Mouse (Mus musculus) cerebellum, adult 2 months (tissue): ENCODE measurements around the gene Sel1l3. TPM values are rescaled to one million over a fixed set of nuclear protein-coding genes. Genes with fewer than 3 reads are reported as not detected.

ENCODE experiments used
- DNase-seq, 2 experiments: peaks; one replicate each; pipeline ENCODE4 v3.0.0; 2021
- H3K27ac ChIP-seq: fragments of 200-500 bp; 2 replicates; pipeline ENCODE4 v1.5.1; 2012; ENCODE audit warnings: low read length, control low read depth, inconsistent platforms; ENCODE audit not compliant: insufficient read depth
- H3K27me3 ChIP-seq: fragments of 200-500 bp; 2 replicates; pipeline ENCODE4 v1.6.1; 2012; ENCODE audit warnings: inconsistent platforms, mild to moderate bottlenecking, low read length, moderate library complexity; ENCODE audit not compliant: control insufficient read depth, insufficient read depth
- H3K4me1 ChIP-seq: fragments of 200-500 bp; 2 replicates; pipeline ENCODE4 v1.6.1; 2011; ENCODE audit warnings: low read length; ENCODE audit not compliant: control insufficient read depth, insufficient read depth
- H3K4me3 ChIP-seq: fragments of 200-500 bp; replicated peaks from 2 replicates; pipeline ENCODE3; 2011; ENCODE audit warnings: mild to moderate bottlenecking, low read depth, low read length, control low read depth; ENCODE audit not compliant: insufficient read depth
- CTCF ChIP-seq: fragments of 200-500 bp; IDR thresholded peaks from 2 replicates; pipeline ENCODE4 v1.5.1; 2011; ENCODE audit warnings: low read depth, mild to moderate bottlenecking, control low read depth, low read length, moderate library complexity, borderline replicate concordance; ENCODE audit not compliant: insufficient read depth
- POLR2A ChIP-seq: fragments of 200-500 bp; IDR thresholded peaks from 2 replicates; pipeline ENCODE4 v1.6.1; 2011; ENCODE audit warnings: low read length, control low read depth, borderline replicate concordance; ENCODE audit not compliant: insufficient read depth
- WGBS: fragments of 180-500 bp; shearing (Covaris S2); methylation state at CpG from one replicate; pipeline ENCODE4 v1.1.7; 2018; 5-methylcytosine and 5-hydroxymethylcytosine counted together
- polyA plus RNA-seq: library from polyadenylated mRNA; depleted of rRNA; stranded (reverse); fragments of >200 nt; gene quantifications from 2 replicates; pipeline ENCODE4 v1.2.3, GENCODE M21; 2012

Sel1l3 gene
- polyA plus RNA-seq, 1 experiment, result 70.8 TPM

GRCm38 (mm10) chr5:53211241-53211640 is 2.5 kb downstream of the Sel1l3 start:
- Histone ChIP-seq H3K4me3 (peak overlapping the region; percentile 65), H3K4me1 (peaks cover 31% of the 10 kb centered on the region), H3K27me3 (no peaks in the 10 kb centered on the region), H3K27ac (peak overlapping the region; percentile 57; the same call in 1 of the 2 replicates)
- TF ChIP-seq POLR2A (no peak), CTCF (no peak)
- WGBS, result 15% methylated on average over 6 of the region's 6 CpGs
- DNase-seq, result peak; percentile 54 to 67

DNA sequence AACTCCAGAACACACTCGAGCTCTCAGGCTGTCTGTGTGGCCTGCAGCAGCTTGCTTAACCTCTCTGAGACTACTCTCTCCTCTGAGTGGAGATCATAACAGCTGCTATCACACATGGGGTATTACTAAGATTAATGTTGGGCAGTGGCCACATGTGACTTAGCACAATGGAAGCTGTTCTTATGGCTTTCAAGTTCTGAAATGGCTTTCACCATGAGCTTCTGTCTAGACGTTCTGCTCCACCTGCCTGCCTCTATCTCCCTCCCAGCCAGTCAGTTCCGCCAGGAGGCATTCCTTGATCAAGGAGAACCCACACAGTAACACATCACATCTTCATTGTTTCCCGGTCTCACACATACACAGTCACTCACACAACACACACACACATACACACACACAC is 3.2 kb downstream of the Sel1l3 start:
- 17% methylated on average over 4 of the region's 4 CpGs for WGBS
- Histone ChIP-seq H3K27ac (peak overlapping the region; percentile 57), H3K4me3 (peak overlapping the region; percentile 54), H3K4me1 (peaks cover 33% of the 10 kb centered on the region), H3K27me3 (no peaks in the 10 kb centered on the region)
- TF ChIP-seq POLR2A (no peak), CTCF (no peak)
- DNase-seq, result peak; percentile 46 to 54

GRCm38 (mm10) chr5:53209773-53210172 is 4.0 kb downstream of the Sel1l3 start:
- Histone ChIP-seq H3K4me3 (peak overlapping the region; percentile 54), H3K27ac (peak overlapping the region; percentile 57), H3K4me1 (peaks cover 36% of the 10 kb centered on the region), H3K27me3 (no peaks in the 10 kb centered on the region)
- DNase-seq, result peak; percentile 42 to 52
- whole genome bisulfite sequencing, result 10% methylated on average over 7 of the region's 7 CpGs
- TF ChIP-seq CTCF (no peak), POLR2A (no peak)

GRCm38 (mm10) chr5:53208731-53209130 is 5.0 kb downstream of the Sel1l3 start:
- Histone ChIP-seq H3K4me1 (peaks cover 36% of the 10 kb centered on the region), H3K4me3 (peak overlapping the region; percentile 35), H3K27me3 (no peaks in the 10 kb centered on the region), H3K27ac (peak overlapping the region; percentile 20; the same call in 1 of the 2 replicates)
- 31% methylated on average over 1 of the region's 1 CpGs for WGBS
- DNase-seq, result peak; percentile 53 to 77
- TF ChIP-seq CTCF (no peak), POLR2A (no peak)

DNA sequence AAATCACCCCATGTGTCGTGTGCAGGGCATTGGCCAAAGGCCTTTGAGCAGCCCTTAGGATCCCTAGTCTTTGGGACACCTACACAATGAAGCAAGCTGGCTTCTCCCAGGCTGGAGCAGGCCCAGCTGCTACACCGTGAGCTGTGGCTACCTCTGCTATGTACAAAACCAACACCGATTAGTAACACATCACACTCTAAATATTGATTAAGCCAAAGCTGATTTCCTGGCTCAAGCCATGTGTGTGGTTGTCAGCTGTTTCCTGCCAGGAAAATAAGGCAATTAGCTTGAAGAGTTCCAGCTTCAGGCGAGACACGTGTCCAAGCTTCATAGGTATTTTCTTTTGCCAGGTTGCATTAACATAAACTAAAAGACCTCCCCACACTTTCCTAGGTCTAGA is 7.2 kb downstream of the Sel1l3 start:
- 39% methylated on average over 5 of the region's 5 CpGs for WGBS
- TF ChIP-seq POLR2A (no peak), CTCF (no peak)
- Histone ChIP-seq H3K4me1 (peaks cover 49% of the 10 kb centered on the region), H3K27me3 (no peaks in the 10 kb centered on the region), H3K27ac (no peak overlapping the region), H3K4me3 (no peak overlapping the region)
- DNase-seq, result no peak

GRCm38 (mm10) chr5:53202748-53203147 is 11.0 kb downstream of the Sel1l3 start:
- peak overlapping the region; percentile 16 for H3K4me3 ChIP-seq
- 25% methylated on average over 8 of the region's 8 CpGs for WGBS
- DNase-seq, result peak; percentile 33 to 47

DNA sequence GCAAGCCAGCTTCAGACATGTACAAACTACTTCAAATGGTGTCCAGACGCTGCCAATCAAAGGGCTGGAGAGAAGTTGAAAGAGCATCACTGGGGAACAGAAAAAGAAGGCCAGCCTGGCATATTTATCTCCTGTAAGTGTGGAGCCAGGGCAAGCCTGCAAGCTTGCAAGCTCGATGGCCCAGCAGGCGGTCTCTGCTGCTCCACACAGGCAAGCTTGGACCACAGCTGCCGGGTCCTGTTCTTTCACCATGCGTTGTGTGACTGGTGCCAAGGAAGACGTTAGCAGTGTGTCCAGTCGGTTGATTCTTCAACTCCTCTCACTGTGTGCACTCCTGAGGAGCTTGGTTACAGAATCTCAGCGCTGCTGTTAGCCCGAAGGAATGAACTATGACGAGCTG is 12.9 kb downstream of the Sel1l3 start:
- TF ChIP-seq POLR2A (no peak), CTCF (no peak)
- DNase-seq, result peak; percentile 83 to 86
- H3K4me1 ChIP-seq, result peaks cover 52% of the 10 kb centered on the region
- H3K27ac ChIP-seq, result peak overlapping the region; percentile 66
- no peaks in the 10 kb centered on the region for H3K27me3 ChIP-seq
- H3K4me3 ChIP-seq, result peak overlapping the region; percentile 3
- WGBS, result 11% methylated on average over 10 of the region's 10 CpGs

More at GRCm38 (mm10) chr5:53202748-53203147, 11.0 kb downstream of the Sel1l3 start:
- Histone ChIP-seq H3K27ac (peak overlapping the region; percentile 43), H3K4me1 (peaks cover 53% of the 10 kb centered on the region), H3K27me3 (no peaks in the 10 kb centered on the region)
- no peak for TF ChIP-seq POLR2A
- TF ChIP-seq CTCF, result no peak

DNA sequence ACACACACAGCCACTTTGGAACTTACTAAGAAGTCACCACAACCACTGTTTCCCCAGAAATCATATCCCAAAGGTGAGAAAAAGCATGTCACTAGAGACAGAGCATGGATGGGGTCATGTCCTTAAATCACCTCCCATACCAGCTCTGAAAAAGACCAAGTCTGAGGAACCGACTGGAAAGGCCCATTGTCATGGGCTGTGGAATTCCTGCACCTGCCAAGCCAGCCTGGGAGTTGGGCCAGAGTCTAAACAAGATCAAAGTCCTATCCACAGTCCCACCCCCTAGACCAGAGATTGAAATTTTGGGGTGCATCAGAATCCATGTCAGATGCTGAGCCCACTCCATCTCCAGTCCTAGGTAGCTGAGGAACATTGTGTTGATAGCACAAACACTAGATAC is 15.3 kb downstream of the Sel1l3 start:
- Histone ChIP-seq H3K27ac (no peak overlapping the region), H3K4me3 (no peak overlapping the region), H3K4me1 (peaks cover 57% of the 10 kb centered on the region), H3K27me3 (no peaks in the 10 kb centered on the region)
- WGBS, result 11% methylated on average over 1 of the region's 1 CpGs
- peak; percentile 40 to 47 for DNase-seq
- TF ChIP-seq POLR2A, result no peak
- TF ChIP-seq CTCF, result no peak
